Mouse (Mus musculus) testis, adult 2 months (tissue): Measurements from ENCODE around the gene Hspe1.

Source experiments
- CTCF ChIP-seq: fragments of 200-500 bp; IDR thresholded peaks from 2 replicates; pipeline ENCODE4 v1.5.1; 2012; ENCODE audit warnings: low read depth, mild to moderate bottlenecking, inconsistent platforms, low read length, moderate library complexity; ENCODE audit not compliant: control insufficient read depth, insufficient read depth, insufficient replicate concordance
- POLR2A ChIP-seq: fragments of 200-500 bp; IDR thresholded peaks from 2 replicates; pipeline ENCODE4 v1.6.1; 2012; ENCODE audit warnings: low read depth, mild to moderate bottlenecking, inconsistent platforms, low read length, moderate library complexity; ENCODE audit not compliant: control insufficient read depth

- TF ChIP-seq CTCF (no peak), POLR2A (no peak)
These were observed 20.5 kb downstream of the Hspe1 start for GRCm38 (mm10) chr1:55108473-55108872.
